Mouse (Mus musculus) forebrain, embryonic 16.5 days (tissue): ENCODE measurements around the gene En2. TPM values are rescaled to one million over a fixed set of nuclear protein-coding genes. Genes with fewer than 3 reads are reported as not detected.
A peak's percentile ranks its signal among the peaks of the same experiment; 100 is the strongest.

Experiments
- ATAC-seq: fragments of 200-750 bp; cut with Nextera tagmentation; 2 replicates; pipeline ENCODE4 v1.8.0; 2017; ENCODE audit warnings: mild to moderate bottlenecking, moderate library complexity
- H3K27ac ChIP-seq: fragments of 300-500 bp; sonication (generic); 2 replicates; pipeline ENCODE4 v1.5.1; 2014; ENCODE audit warnings: low read length, control low read depth
- H3K27me3 ChIP-seq: fragments of 300-500 bp; sonication (generic); replicated peaks from 2 replicates; pipeline ENCODE4 v1.6.1; 2014; ENCODE audit warnings: low read length; ENCODE audit not compliant: control insufficient read depth, insufficient read depth
- H3K36me3 ChIP-seq: fragments of 300-500 bp; sonication (generic); 2 replicates; pipeline ENCODE4 v1.6.1; 2014; ENCODE audit not compliant: control insufficient read depth, insufficient read depth
- H3K4me1 ChIP-seq: fragments of 300-500 bp; sonication (generic); replicated peaks from 2 replicates; pipeline ENCODE4 v1.6.1; 2014; ENCODE audit warnings: low read length; ENCODE audit not compliant: control insufficient read depth, insufficient read depth
- H3K4me2 ChIP-seq: fragments of 300-500 bp; sonication (generic); 2 replicates; pipeline ENCODE4 v1.6.1; 2014; ENCODE audit warnings: mild to moderate bottlenecking, low read length, control low read depth
- H3K4me3 ChIP-seq: fragments of 300-500 bp; sonication (generic); replicated peaks from 2 replicates; pipeline ENCODE4 v1.5.1; 2014; ENCODE audit warnings: mild to moderate bottlenecking, low read length, control low read depth
- H3K9ac ChIP-seq: fragments of 300-500 bp; sonication (generic); replicated peaks from 2 replicates; pipeline ENCODE4 v1.6.1; 2014; ENCODE audit warnings: low read depth, low read length, control low read depth
- H3K9me3 ChIP-seq: fragments of 300-500 bp; sonication (generic); 2 replicates; pipeline ENCODE4 v1.6.1; 2016; ENCODE audit warnings: low read length; ENCODE audit not compliant: control insufficient read depth
- WGBS: fragments of 180-500 bp; shearing (Covaris S2); extraction: QIAGEN DNeasy Blood & Tissue Kit; methylation state at CpG from one replicate; pipeline ENCODE4 v1.1.7; 2014; 5-methylcytosine and 5-hydroxymethylcytosine counted together
- polyA plus RNA-seq: library from polyadenylated mRNA; unstranded; fragments of >200 nt; fragmentation: Nextera tagmentation; extraction: Ambion mirVana; gene quantifications from 2 replicates; pipeline ENCODE4 v1.2.1, GENCODE M21; 2015

The En2 gene
- polyA plus RNA-seq, 1 experiment from 2014 or later = not detected

DNA sequence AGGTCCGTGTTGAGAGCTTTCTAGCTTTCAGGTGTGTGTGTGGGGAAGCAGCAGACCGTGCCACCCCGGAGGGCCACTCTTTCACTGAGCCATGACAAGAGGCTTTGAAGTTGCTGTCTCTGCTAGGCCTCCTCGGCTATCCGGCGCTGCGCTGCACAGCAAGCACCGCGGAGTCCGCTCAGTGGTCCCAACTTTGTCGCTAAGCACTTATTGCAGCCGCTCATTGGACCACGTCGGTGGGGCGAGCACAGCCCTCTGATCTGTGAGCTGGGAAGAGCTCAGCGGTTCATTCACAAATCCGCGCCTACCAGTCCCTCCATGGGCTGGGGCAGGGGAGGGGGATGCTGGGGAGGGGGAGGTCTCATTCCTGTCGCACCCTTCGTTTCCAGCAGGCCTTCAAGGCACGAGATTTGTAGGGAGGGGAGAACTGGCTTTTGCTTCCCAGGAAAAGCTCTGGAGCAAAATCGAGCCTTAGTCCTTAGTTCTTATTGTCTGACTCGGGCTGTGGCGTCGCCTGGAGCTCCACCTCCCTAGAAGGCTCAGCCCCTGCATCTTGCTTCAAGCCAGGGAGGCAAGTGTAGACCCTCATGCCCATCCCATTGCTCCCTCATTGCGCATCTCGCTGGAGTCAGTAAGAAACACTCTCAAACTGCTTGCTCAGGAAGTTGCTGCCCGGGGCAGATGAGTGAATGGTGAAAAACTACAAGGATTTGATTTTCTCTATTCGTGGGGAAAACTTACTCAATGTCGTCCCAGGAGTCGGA is 7.0 kb upstream of the En2 start:
- H3K4me2 ChIP-seq = no peak overlapping the region
- H3K4me1 ChIP-seq = peaks cover 9% of the 10 kb centered on the region; the same call in 1 of the 2 replicates
- peak; percentile 53 for ATAC-seq
- no peaks in the 10 kb centered on the region for H3K36me3 ChIP-seq
- no peak overlapping the region for H3K4me3 ChIP-seq
- under 1% methylated on average over 31 of the region's 31 CpGs for WGBS
- no peaks in the 10 kb centered on the region for H3K9me3 ChIP-seq
- no peak overlapping the region for H3K9ac ChIP-seq
- no peak overlapping the region for H3K27ac ChIP-seq
- H3K27me3 ChIP-seq = peaks cover 83% of the 10 kb centered on the region

DNA sequence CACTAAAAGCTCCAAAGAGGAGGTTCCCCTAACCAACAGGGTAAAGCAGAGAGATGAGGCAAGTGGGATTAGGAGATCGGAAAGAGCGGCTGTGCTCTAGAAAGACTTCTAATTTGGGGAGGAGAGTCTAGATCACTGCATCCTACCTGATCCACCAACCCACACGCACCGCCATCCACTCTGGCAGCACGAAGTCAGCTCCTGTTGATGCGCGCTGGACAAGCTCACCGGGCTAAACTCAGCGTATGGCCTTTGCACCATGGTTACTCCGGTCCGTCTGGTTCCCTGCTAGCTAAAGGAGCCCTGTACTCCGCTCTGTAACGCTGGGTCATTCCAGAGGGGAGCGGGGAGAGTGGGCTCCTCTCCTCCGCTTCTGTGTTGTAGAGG is 6.4 kb upstream of the En2 start:
- no peak overlapping the region for H3K4me2 ChIP-seq
- no peaks in the 10 kb centered on the region for H3K9me3 ChIP-seq
- no peaks in the 10 kb centered on the region for H3K36me3 ChIP-seq
- no peak overlapping the region for H3K9ac ChIP-seq
- H3K27me3 ChIP-seq = peaks cover 88% of the 10 kb centered on the region
- no peak overlapping the region for H3K27ac ChIP-seq
- no peak overlapping the region for H3K4me3 ChIP-seq
- H3K4me1 ChIP-seq = peaks cover 9% of the 10 kb centered on the region; the same call in 1 of the 2 replicates
- WGBS = 2% methylated on average over 15 of the region's 15 CpGs
- ATAC-seq = no peak

DNA sequence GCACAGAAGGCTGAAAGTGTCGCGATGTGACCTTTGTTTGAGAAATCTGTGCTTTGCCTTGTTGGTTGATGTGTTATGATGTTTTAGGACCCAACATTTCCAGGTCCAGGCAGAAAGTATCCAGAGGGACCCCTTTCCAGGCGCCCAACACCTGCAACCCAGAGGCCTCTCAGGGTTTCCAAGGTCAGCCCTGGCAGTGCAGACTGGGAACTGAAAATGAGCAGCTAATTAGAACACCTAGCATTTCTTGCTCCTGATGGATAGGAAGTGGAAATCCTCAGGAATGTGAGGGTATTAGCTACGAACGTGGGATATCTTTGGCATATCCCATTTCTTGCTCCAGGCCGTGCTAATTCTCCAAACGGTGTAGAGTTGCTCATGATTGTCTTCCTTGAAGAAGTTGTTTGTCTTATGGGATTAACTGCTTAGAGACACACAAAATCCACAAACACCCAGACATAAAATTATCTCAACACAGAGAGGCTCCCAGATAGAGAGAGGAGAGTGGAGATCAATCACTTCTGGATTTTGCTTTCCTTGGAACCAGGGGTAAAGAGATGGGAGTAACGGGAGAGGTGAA is 5.5 kb upstream of the En2 start:
- Histone ChIP-seq H3K36me3 (no peaks in the 10 kb centered on the region), H3K4me3 (no peak overlapping the region), H3K4me1 (peaks cover 9% of the 10 kb centered on the region; the same call in 1 of the 2 replicates), H3K4me2 (no peak overlapping the region), H3K9me3 (no peaks in the 10 kb centered on the region), H3K9ac (no peak overlapping the region), H3K27me3 (peaks cover 86% of the 10 kb centered on the region), H3K27ac (no peak overlapping the region)
- WGBS = 2% methylated on average over 8 of the region's 8 CpGs
- no peak for ATAC-seq

DNA sequence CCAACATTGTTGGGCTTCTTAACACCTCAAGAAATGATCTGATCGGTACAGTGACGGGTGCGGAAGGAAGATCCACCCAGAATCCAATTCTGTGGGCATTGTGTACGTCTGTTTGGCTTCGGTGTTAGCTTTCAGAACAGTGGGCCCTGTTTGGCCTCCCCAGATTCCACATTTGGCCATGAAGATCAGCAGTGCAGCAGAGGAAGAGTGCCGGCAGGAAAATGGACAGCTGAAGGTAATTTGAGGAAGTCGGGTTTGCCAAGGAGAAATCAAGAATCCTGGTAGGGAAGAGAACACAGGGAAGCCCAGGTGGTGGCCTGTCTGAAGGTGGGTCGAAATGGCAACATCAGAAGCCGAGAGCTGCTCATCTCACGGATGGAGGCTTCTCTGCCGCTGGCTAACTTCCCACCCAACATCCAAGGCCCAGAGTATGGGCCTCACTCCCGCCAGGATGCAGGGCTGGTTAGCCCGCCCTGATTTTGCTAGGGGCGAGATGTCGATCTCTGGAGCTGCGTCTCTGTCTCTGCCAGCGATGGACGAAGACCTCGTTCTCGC is 4.0 kb upstream of the En2 start:
- Histone ChIP-seq H3K36me3 (no peaks in the 10 kb centered on the region), H3K9me3 (no peaks in the 10 kb centered on the region), H3K4me1 (peaks cover 21% of the 10 kb centered on the region), H3K4me3 (no peak overlapping the region), H3K4me2 (no peak overlapping the region), H3K9ac (no peak overlapping the region), H3K27ac (no peak overlapping the region), H3K27me3 (peaks cover 85% of the 10 kb centered on the region)
- WGBS = under 1% methylated on average over 20 of the region's 20 CpGs
- no peak for ATAC-seq

DNA sequence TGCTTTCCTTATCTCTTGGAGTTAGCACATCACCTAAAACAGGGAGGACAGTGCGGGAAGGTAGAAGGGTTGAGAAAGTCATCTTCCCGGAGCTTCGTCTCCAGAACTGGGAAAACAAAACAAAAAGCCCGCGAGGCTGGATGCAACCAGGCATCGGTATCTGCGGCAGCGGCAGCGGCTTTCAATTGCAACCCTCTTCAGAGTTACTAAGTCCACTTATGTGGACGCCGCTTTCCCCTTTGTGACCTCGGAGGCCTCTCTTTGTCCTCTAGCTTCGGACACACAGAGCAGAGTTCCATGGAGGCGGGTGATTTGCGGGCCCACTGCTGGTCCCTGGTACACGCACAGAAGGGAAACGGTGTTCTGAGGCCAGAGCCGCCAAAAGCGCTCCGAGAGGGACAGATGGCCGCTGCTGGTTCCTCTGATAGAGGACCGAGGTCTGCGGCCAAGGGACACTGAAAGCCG is 3.5 kb upstream of the En2 start:
- Histone ChIP-seq H3K36me3 (no peaks in the 10 kb centered on the region), H3K27me3 (peaks cover 85% of the 10 kb centered on the region), H3K4me3 (no peak overlapping the region), H3K9ac (no peak overlapping the region), H3K9me3 (no peaks in the 10 kb centered on the region), H3K4me2 (no peak overlapping the region), H3K27ac (no peak overlapping the region), H3K4me1 (peaks cover 26% of the 10 kb centered on the region)
- under 1% methylated on average over 24 of the region's 24 CpGs for WGBS
- ATAC-seq = no peak

DNA sequence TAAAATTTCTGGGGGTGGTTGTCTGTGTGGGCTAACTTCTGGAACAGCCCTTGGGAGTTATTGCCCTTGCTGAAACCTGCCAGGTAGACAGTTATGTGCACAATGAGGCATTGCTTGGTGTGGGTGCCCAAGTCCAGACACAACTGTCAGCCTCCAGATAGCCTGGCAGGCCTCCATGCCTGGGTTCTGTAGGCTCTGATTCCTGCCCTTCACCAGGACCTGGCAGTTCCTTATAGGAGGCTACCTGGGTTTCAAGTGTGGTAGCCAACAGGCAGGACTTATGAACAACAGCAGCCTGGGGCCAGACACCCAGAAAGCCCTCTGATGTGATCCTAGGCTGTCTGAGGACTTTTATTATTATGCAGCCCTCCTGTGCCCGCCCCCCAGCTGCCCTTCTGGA is 1.6 kb upstream of the En2 start:
- WGBS = 7% methylated on average over 1 of the region's 1 CpGs
- no peaks in the 10 kb centered on the region for H3K9me3 ChIP-seq
- no peak overlapping the region for H3K27ac ChIP-seq
- H3K4me3 ChIP-seq = no peak overlapping the region
- no peak overlapping the region for H3K9ac ChIP-seq
- no peak for ATAC-seq
- H3K27me3 ChIP-seq = peaks cover 78% of the 10 kb centered on the region
- H3K36me3 ChIP-seq = no peaks in the 10 kb centered on the region
- H3K4me2 ChIP-seq = no peak overlapping the region
- peaks cover 24% of the 10 kb centered on the region for H3K4me1 ChIP-seq

DNA sequence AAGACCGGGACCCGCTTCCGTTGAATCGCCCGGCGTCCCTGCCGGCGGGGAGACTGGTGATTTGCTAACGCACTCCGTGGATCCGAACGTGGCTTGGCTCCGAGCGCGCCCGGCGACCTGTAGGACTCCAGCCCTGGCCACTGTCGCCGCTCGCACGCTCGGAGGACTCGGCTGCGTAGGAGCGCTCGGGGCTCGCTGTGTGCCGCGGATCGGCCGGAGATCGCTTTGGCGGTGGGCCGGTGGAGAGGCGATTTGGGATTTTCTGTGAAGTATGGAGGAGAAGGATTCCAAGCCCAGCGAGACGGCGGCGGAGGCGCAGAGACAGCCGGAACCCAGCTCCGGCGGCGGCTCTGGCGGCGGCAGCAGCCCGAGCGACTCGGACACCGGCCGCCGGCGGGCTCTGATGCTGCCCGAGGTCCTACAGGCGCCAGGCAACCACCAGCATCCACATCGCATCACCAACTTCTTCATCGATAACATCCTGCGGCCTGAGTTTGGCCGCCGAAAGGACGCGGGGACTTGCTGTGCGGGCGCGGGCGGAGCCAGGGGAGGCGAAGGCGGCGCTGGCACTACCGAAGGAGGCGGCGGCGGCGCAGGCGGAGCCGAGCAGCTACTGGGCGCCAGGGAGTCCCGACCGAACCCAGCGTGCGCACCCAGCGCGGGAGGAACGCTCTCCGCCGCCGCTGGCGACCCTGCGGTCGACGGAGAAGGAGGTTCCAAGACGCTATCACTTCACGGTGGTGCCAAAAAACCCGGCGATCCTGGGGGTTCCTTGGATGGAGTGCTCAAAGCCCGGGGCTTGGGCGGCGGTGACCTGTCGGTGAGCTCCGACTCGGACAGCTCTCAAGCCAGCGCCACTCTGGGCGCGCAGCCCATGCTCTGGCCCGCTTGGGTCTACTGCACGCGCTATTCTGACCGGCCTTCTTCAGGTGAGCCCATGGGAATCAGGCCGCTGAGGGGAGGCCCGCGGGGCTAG is 1.1 kb downstream of the En2 start:
- H3K36me3 ChIP-seq = no peaks in the 10 kb centered on the region
- WGBS = under 1% methylated on average over 104 of the region's 111 CpGs
- H3K9me3 ChIP-seq = no peaks in the 10 kb centered on the region
- no peak overlapping the region; the same call in 1 of the 2 replicates for H3K9ac ChIP-seq
- H3K27me3 ChIP-seq = peaks cover 76% of the 10 kb centered on the region
- ATAC-seq = peak; percentile 48
- H3K4me2 ChIP-seq = peak overlapping the region; percentile 86
- H3K4me1 ChIP-seq = peaks cover 24% of the 10 kb centered on the region
- H3K27ac ChIP-seq = no peak overlapping the region
- H3K4me3 ChIP-seq = peak overlapping the region; percentile 48

DNA sequence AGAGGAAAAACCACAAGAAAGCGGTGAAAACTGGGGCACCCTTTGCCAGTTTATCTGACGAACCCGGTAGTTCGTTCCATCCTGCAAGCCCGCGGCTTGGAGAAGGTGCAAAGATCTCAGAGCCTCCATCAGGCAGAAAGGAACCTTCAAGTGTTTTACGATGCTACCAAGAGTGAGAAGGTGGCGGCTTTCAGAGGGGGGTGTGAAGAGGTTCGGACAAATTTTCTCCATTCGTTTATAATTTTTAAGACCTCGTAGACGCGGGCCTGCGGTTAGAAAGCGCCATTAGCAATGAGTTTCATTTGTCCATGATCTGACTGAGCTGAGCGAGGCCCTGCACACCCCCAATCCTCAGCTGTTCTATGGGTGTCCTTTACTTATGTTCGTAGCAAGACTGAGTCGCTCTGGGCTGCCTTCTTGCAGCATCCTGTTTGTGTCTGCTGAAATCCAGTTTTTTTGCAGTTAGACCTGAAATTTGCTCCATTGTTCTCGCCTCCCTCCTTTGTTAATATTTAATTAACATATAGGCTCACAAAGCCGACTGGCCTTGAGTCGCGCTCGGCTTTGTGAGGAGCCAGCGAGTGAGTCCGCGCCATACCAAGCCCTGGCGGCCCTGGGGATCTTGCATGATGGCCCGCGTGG is 2.2 kb downstream of the En2 start:
- H3K27ac ChIP-seq = no peak overlapping the region
- ATAC-seq = no peak
- no peak overlapping the region for H3K9ac ChIP-seq
- H3K36me3 ChIP-seq = no peaks in the 10 kb centered on the region
- H3K9me3 ChIP-seq = no peaks in the 10 kb centered on the region
- H3K27me3 ChIP-seq = peaks cover 77% of the 10 kb centered on the region
- under 1% methylated on average over 29 of the region's 29 CpGs for WGBS
- H3K4me3 ChIP-seq = no peak overlapping the region
- no peak overlapping the region for H3K4me2 ChIP-seq
- peaks cover 21% of the 10 kb centered on the region for H3K4me1 ChIP-seq
